In genomic region chr2:152804408-152805110, GRCm38 (mm10) we compare ENCODE assay signal across 8 mouse cellular contexts. TPM values are rescaled to one million over a fixed set of nuclear protein-coding genes. Genes with fewer than 3 reads are reported as not detected.
DNase-seq lines count a peak whose midpoint lies in the region; ATAC-seq and TF ChIP-seq lines count a peak whose summit lies in the region.

No protein-coding gene starts in this region.

- TF ChIP-seq CTCF in lung, adult 2 months (IDR thresholded peaks at IDR 0.05; ENCODE audit: insufficient read depth, low read length) = no peak
- TF ChIP-seq CTCF in cortical plate, adult 2 months (IDR thresholded peaks at IDR 0.05; ENCODE audit: extremely low read depth, insufficient read depth, low read length) = no peak

- H3K27ac ChIP-seq in lung, embryonic 15.5 days = peak overlapping the region; percentile 77
- peak overlapping the region; percentile 53; the same call in 1 of the 2 replicates for H3K27ac ChIP-seq in cortical plate, adult 2 months (ENCODE audit: insufficient read depth, low read length)
- H3K27ac ChIP-seq in intestine, embryonic 14.5 days (ENCODE audit: low read depth) = peak overlapping the region; percentile 57
- peak overlapping the region; percentile 79 for H3K27ac ChIP-seq in liver, embryonic 16.5 days (ENCODE audit: low read length)

- no peaks in the 10 kb centered on the region for H3K9me3 ChIP-seq in lung, embryonic 15.5 days
- no peaks in the 10 kb centered on the region for H3K9me3 ChIP-seq in intestine, embryonic 14.5 days (ENCODE audit: control insufficient read depth, low read length)
- H3K9me3 ChIP-seq in liver, embryonic 16.5 days (replicated peaks; ENCODE audit: control insufficient read depth, low read length) = no peaks in the 10 kb centered on the region

- intact Hi-C loops in left cerebral cortex, postnatal 36 days (cut with DNase I) = no loop called here

- no peaks in the 10 kb centered on the region for H3K27me3 ChIP-seq in lung, embryonic 15.5 days
- no peaks in the 10 kb centered on the region for H3K27me3 ChIP-seq in intestine, embryonic 14.5 days (replicated peaks; ENCODE audit: control insufficient read depth, insufficient read depth, low read length)
- no peaks in the 10 kb centered on the region for H3K27me3 ChIP-seq in liver, embryonic 16.5 days (ENCODE audit: control insufficient read depth, insufficient read depth, low read depth, low read length)

- ATAC-seq in lung, embryonic 15.5 days (ENCODE audit: borderline replicate concordance, extremely low read depth, low FRiP score, low TSS enrichment) = peak; percentile 50
- peak; percentile 61; the same call in 1 of the 2 replicates for ATAC-seq in intestine, embryonic 14.5 days (replicated peaks; ENCODE audit: low FRiP score, low TSS enrichment, low read depth)
- peak; percentile 52 for ATAC-seq in liver, embryonic 16.5 days (ENCODE audit: low read depth)

- WGBS in lung, embryonic 15.5 days = 11% methylated on average over 6 of the region's 6 CpGs
- 15% methylated on average over 6 of the region's 6 CpGs for WGBS in lung, adult 2 months
- 9% methylated on average over 6 of the region's 6 CpGs for whole genome bisulfite sequencing in intestine, embryonic 14.5 days
- WGBS in liver, embryonic 16.5 days (ENCODE audit: insufficient replicate concordance) = 14% methylated on average over 6 of the region's 6 CpGs

- DNase-seq in lung, adult 2 months = no peak
- peak; percentile 63 for DNase-seq in intestine, embryonic 14.5 days (ENCODE audit: low spot score)
- peak; percentile 56 to 59 for DNase-seq in thymus, postnatal 10 days (ENCODE audit: low spot score in 2 of 2)
- DNase-seq in left cerebral cortex, postnatal 36 days (ENCODE audit: low spot score in 2 of 2) = no peak
- no peak for DNase-seq in adrenal gland, adult 2 months

- H3K9ac ChIP-seq in lung, embryonic 15.5 days = 0 out of 2 replicates have a peak overlapping the region, but pooled peaks have one; percentile 12
- H3K9ac ChIP-seq in intestine, embryonic 14.5 days (ENCODE audit: low read length) = no peak overlapping the region
- H3K9ac ChIP-seq in liver, embryonic 16.5 days (ENCODE audit: low read depth, low read length) = peak overlapping the region; percentile 59

- TF ChIP-seq POLR2A in lung, adult 2 months (IDR thresholded peaks at IDR 0.05; ENCODE audit: borderline replicate concordance, extremely low read depth, low read depth, low read length) = no peak
- TF ChIP-seq POLR2A in cortical plate, adult 2 months (IDR thresholded peaks at IDR 0.05; ENCODE audit: extremely low read depth, insufficient read depth, low read length) = no peak

- H3K4me1 ChIP-seq in lung, embryonic 15.5 days = peaks cover 27% of the 10 kb centered on the region
- H3K4me1 ChIP-seq in lung, adult 2 months (ENCODE audit: control insufficient read depth, insufficient read depth, low read length) = peaks cover 38% of the 10 kb centered on the region
- peaks cover 11% of the 10 kb centered on the region for H3K4me1 ChIP-seq in cortical plate, adult 2 months (ENCODE audit: control insufficient read depth, insufficient read depth, low read length)
- H3K4me1 ChIP-seq in intestine, embryonic 14.5 days (replicated peaks; ENCODE audit: control insufficient read depth, insufficient read depth, low read length) = peaks cover 13% of the 10 kb centered on the region
- H3K4me1 ChIP-seq in liver, embryonic 16.5 days (ENCODE audit: control insufficient read depth, low read depth, low read length) = peaks cover 75% of the 10 kb centered on the region

- H3K4me2 ChIP-seq in lung, embryonic 15.5 days = no peak overlapping the region; the same call in 1 of the 2 replicates
- 0 out of 2 replicates have a peak overlapping the region, but pooled peaks have one; percentile 4 for H3K4me2 ChIP-seq in intestine, embryonic 14.5 days (ENCODE audit: low read length)
- peak overlapping the region; percentile 42 for H3K4me2 ChIP-seq in liver, embryonic 16.5 days (ENCODE audit: low read depth, low read length)

- no peaks in the 10 kb centered on the region for H3K36me3 ChIP-seq in lung, embryonic 15.5 days
- H3K36me3 ChIP-seq in intestine, embryonic 14.5 days (ENCODE audit: control insufficient read depth, insufficient read depth, low read length) = peaks cover 4% of the 10 kb centered on the region; the same call in 1 of the 2 replicates
- no peaks in the 10 kb centered on the region; the same call in 1 of the 2 replicates for H3K36me3 ChIP-seq in liver, embryonic 16.5 days (ENCODE audit: control insufficient read depth, insufficient read depth)

- H3K4me3 ChIP-seq in lung, embryonic 15.5 days = no peak overlapping the region
- no peak overlapping the region for H3K4me3 ChIP-seq in lung, adult 2 months (replicated peaks; ENCODE audit: extremely low read depth, low read depth, low read length)
- no peak overlapping the region for H3K4me3 ChIP-seq in cortical plate, adult 2 months (ENCODE audit: insufficient read depth, low read length)
- H3K4me3 ChIP-seq in intestine, embryonic 14.5 days (ENCODE audit: low read depth, low read length) = no peak overlapping the region
- H3K4me3 ChIP-seq in liver, embryonic 16.5 days (ENCODE audit: low read depth, low read length) = peak overlapping the region; percentile 15; the same call in 1 of the 2 replicates

RNA-seq across cellular contexts. Expression of gene Bcl2l1, which starts 27.0 kb away (rescaled TPM):
- 101 and 107 TPM in 2 replicates for polyA plus RNA-seq in lung, embryonic 15.5 days (2015; fragmentation: Nextera tagmentation; extraction: Ambion mirVana)
- 113 and 118 TPM in 2 replicates for polyA plus RNA-seq in lung, adult 2 months (2012; rRNA removed)
- 99.2 and 105 TPM in 2 replicates for polyA plus RNA-seq in cortical plate, adult 2 months (2012; rRNA removed)
- 75.0 and 76.8 TPM in 2 replicates for polyA plus RNA-seq in intestine, embryonic 14.5 days (2014; fragmentation: Nextera tagmentation; extraction: Ambion mirVana)
- 213 and 241 TPM in 2 replicates for polyA plus RNA-seq in liver, embryonic 16.5 days (2015; fragmentation: Nextera tagmentation; extraction: Ambion mirVana)
- 100 to 1,000 TPM; 128 to 133 TPM for total RNA-seq in left cerebral cortex, postnatal 36 days (2021)
- total RNA-seq in adrenal gland, adult 2 months (2021) = 10 to 100 TPM; 54.3 to 79.7 TPM
- 42.4 and 43.8 TPM in 2 replicates for polyA plus RNA-seq in adrenal gland, adult 2 months (2012; rRNA removed)

RNA-seq across cellular contexts. Expression of gene Tpx2, which starts 43.2 kb away (rescaled TPM):
- 92.1 and 94.7 TPM in 2 replicates for polyA plus RNA-seq in lung, embryonic 15.5 days (2015; fragmentation: Nextera tagmentation; extraction: Ambion mirVana)
- polyA plus RNA-seq in lung, adult 2 months (2012; rRNA removed) = 0.63 and 0.77 TPM in 2 replicates
- 1.5 and 1.8 TPM in 2 replicates for polyA plus RNA-seq in cortical plate, adult 2 months (2012; rRNA removed)
- 88.3 and 95.4 TPM in 2 replicates for polyA plus RNA-seq in intestine, embryonic 14.5 days (2014; fragmentation: Nextera tagmentation; extraction: Ambion mirVana)
- polyA plus RNA-seq in liver, embryonic 16.5 days (2015; fragmentation: Nextera tagmentation; extraction: Ambion mirVana) = 57.7 and 58.9 TPM in 2 replicates
- 1 to 10 TPM; 3.2 to 3.6 TPM for total RNA-seq in left cerebral cortex, postnatal 36 days (2021)
- total RNA-seq in adrenal gland, adult 2 months (2021) = 1 to 10 TPM; 2.0 to 4.2 TPM
- polyA plus RNA-seq in adrenal gland, adult 2 months (2012; rRNA removed) = 0.18 and 0.40 TPM in 2 replicates

RNA-seq across cellular contexts. Expression of gene Cox4i2, which starts 50.6 kb away (rescaled TPM):
- polyA plus RNA-seq in lung, embryonic 15.5 days (2015; fragmentation: Nextera tagmentation; extraction: Ambion mirVana) = 74.8 and 81.0 TPM in 2 replicates
- polyA plus RNA-seq in lung, adult 2 months (2012; rRNA removed) = 84.7 and 90.1 TPM in 2 replicates
- polyA plus RNA-seq in cortical plate, adult 2 months (2012; rRNA removed) = 6.3 and 6.9 TPM in 2 replicates
- 11.0 and 13.1 TPM in 2 replicates for polyA plus RNA-seq in intestine, embryonic 14.5 days (2014; fragmentation: Nextera tagmentation; extraction: Ambion mirVana)
- polyA plus RNA-seq in liver, embryonic 16.5 days (2015; fragmentation: Nextera tagmentation; extraction: Ambion mirVana) = 0.95 and 1.4 TPM in 2 replicates
- total RNA-seq in left cerebral cortex, postnatal 36 days (2021) = 1 to 10 TPM; 1.7 to 1.8 TPM
- 1 to 10 TPM; 1.4 to 3.4 TPM for total RNA-seq in adrenal gland, adult 2 months (2021)
- 3.9 and 4.4 TPM in 2 replicates for polyA plus RNA-seq in adrenal gland, adult 2 months (2012; rRNA removed)

Comparison
In these comparisons a context has a peak if more than half of its experiments do, and no peak if none do; other contexts are left out.
1. RNA of gene Tpx2, which starts 43.2 kb away (polyA plus RNA-seq): 92.1 to 94.7 TPM in lung, embryonic 15.5 days, 88.3 to 95.4 TPM in intestine, embryonic 14.5 days and 57.7 to 58.9 TPM in liver, embryonic 16.5 days; 1.5 to 1.8 TPM in cortical plate, adult 2 months, 0.63 to 0.77 TPM in lung, adult 2 months and 0.18 to 0.40 TPM in adrenal gland, adult 2 months; every median in the first group is over 10 times any median in the second.
2. DNase-seq: peak in intestine, embryonic 14.5 days (single experiment) and thymus, postnatal 10 days (2 of 2); none in lung, adult 2 months (single experiment), left cerebral cortex, postnatal 36 days (0 of 2) and adrenal gland, adult 2 months (single experiment).
3. Peak in every context shown above with its lines, with median percentiles within 50 percentile points of each other: ATAC-seq and H3K27ac ChIP-seq.